Mouse (Mus musculus) cerebellum, adult 11 months (tissue): ENCODE measurements around the gene Bcl2l12.

Experiments used
- DNase-seq: peaks from one replicate; pipeline ENCODE4 v3.0.0; 2022

Bcl2l12 gene

DNA sequence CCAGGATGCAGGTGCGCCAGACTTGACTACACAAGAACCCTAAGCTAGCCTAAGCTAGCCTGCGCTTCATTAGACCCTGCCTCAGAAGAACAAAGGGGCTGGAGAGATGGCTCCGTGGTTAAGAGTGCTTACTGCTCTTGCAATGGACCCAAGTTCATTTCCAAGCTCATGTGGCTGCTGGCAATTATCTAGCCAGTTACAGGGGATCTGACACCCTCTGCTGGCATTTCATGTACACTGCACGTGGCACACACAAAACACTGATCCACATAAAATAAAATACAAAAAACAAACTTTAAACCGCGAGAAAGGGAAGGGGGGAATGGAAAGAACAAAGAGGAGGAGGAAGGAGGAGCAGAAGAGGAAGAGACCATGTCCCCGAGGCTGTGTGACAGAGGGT, 40.3 kb downstream of the Bcl2l12 start:
- no peak for DNase-seq

DNA sequence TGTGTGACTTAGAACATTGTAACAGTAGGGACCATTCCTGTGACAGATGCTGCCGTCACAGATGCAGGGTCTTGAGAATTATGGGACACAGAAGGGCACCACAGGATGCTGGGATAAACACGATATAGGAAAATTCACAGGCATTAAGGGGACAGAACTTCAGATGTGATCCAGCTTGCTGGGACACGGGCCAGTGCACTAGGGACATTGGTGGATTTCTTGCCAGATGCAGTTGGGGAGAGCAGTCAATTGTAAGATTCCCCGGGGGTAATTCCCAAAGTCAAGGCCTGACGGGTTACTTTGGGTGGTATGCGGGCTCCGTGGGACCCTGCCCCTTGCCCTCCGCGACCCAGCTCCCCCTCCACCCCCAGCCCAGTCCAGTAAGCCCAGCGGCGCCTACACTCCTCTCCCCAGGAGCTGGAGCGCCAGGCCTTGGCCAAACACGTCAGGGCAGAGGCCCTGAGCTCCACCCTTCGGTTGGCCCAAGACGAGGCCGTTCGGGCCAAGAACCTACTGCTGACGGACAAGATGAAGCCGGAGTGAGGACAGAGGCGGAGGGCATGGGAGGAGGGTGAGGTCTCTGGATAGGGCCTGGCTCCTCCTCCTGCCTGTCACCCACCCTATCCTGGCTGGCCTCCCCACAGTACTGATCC, 41.2 kb downstream of the Bcl2l12 start:
- no peak for DNase-seq

DNA sequence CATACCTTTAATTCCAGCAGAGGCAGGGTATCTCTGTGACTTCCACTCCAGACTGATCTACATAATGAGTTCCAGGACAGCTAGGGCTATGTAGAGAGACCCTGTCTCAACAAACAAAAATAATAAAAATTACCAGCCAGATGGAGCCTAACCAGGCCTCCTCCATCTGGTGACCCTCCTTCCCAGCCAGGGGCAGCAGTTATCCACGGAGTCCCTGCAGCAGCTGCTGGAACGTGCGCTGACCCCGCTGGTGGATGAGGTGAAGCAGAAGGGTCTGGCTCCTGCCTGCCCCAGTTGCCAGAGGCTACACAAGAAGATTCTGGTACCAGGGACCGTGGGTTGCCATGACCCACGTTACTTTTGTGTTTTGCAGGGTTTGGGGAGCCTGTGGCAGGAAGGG, 42.2 kb downstream of the Bcl2l12 start:
- DNase-seq = no peak

DNA sequence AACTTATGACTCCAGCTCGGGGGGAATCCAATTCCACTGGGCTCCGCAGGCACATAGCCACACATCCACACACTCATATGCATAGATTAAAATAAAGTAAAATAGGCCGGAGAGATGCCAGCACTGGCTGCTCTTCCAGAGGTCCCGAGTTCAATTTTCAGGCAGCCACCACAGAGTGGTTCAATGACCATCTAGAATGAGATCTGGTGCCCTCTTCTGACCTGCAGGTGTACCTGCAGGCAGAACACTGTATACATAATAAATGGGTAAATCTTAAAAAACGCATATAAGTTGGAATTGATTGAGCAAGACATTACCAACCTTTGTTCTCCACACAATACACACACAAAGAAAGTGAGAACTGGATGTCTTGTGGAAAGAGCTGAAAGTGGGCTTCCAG, 42.9 kb downstream of the Bcl2l12 start:
- DNase-seq = no peak

DNA sequence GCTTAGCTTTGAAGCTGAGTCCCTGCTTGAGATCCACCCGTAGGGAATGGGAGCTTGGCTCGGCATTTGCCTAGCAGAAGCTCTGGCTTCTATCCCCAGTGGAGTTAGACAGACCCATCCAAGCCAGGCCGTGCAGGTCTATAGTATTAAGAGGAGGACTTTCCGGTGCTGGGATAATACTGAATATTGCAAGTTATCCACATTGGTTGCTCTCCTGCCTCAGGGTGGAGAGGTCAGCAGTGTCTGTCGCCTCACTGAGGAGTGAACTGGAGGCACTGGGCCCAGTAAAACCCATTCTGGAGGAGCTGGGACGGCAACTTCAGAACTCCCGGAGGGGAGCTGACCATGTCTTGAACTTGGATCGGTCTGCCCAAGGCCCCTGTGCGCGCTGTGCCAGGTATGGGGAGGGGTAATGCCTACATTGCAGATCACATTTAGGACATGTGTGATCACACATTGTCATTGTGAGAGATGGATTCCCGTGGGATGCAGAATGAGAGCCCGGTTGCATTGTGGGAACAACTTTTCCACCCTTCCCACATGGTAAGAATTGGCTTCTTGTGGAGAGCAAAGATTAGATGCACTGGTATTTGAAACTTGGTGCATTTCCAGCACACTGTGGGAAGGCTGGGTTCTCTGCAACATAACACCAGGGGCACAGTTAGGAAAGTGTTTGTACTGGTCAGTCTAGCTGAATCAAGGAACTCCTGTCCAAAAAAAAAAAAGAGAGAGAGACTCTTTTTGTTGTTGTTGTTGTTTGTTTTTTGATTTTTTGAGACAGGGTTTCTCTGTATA, 44.2 kb downstream of the Bcl2l12 start:
- DNase-seq = no peak

DNA sequence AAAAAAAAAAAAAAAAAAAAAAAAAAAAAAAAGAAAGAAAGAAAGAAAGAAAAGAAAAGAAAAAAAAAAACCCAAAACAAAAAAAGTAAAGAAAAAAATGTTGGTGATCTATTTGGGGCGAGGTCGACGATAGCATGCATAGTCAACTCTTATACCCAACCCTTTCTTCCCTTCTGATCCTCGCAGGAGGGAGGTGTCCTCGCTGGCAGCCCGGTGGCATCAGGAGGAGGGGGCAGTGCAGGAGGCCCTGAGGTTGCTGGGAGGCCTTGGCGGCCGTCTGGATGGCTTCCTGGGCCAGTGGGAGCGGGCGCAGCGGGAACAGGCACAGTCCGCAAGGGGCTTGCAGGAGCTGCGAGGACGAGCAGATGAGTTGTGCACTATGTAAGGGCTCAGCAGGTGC, 45.0 kb downstream of the Bcl2l12 start:
- no peak for DNase-seq

DNA sequence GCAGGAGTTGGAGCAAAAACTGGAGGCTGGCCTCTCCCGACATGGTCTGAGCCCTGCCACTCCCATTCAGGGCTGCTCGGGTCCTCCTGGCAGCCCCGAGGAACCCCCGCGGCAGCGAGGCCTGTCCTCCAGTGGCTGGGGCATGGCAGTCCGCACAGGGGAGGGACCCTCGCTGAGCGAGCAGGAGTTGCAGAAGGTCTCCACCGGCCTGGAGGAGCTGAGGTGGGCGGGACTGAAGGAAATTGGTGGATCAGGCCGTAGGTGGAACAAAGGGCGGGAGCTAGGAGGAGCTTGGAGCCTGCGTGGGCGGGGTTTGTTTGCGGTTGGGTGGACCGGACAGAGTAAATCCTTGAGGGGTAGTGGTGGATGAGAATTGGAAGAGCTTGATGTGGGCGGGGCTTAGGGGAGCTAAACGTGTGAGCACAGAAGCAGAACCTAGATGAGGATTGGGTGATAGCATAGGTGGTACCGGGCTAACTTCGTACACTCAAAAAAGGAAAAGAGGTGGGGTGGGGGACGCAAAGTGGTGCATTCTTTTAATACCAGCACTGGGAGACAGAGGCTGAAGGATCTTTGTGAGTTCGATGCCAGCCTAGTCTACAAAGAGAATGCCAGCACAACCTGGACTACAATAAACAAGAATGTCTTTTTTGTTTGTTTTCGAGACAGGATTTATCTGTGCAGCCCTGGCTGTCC, 45.8 kb downstream of the Bcl2l12 start:
- DNase-seq = peak; percentile 79

DNA sequence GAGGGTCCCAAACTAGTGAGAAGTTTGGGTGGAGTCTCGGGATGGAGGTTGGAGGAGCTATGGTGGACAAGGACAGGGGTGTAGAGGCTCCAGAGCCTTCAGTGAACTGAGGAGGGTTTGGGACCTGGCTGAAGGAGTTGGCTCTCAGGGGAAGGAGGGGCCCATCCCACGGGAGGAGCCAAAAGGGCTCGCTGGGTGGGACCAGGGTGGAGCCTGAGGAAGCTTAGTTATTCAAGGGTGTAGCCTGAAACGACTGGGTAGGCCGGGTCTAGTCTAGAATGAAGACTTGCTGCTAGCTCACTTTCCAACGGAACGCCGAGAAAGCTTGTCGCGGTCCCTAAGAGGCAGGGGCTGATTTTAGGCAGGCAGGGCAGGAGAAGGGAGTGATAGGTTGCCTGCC, 46.6 kb downstream of the Bcl2l12 start:
- no peak for DNase-seq

DNA sequence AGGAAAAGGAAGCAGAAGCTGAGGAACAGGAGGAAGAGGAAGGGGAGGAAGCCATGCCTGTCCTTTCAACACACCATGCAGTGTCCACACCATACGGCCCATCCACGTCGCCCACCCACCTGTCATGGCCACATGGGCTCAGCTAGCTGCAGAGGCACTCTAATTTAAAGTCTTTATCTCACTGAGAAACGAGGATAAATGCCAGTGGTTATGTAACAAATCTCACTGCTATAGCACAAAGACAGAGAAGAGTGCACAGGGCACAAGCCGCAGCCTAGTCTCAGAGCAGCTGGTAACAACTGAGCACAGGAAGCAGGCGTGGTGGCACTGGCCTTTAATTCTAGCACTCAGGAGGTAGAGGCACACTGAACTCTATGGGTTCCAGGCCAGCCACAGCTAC, 48.6 kb downstream of the Bcl2l12 start:
- no peak for DNase-seq

DNA sequence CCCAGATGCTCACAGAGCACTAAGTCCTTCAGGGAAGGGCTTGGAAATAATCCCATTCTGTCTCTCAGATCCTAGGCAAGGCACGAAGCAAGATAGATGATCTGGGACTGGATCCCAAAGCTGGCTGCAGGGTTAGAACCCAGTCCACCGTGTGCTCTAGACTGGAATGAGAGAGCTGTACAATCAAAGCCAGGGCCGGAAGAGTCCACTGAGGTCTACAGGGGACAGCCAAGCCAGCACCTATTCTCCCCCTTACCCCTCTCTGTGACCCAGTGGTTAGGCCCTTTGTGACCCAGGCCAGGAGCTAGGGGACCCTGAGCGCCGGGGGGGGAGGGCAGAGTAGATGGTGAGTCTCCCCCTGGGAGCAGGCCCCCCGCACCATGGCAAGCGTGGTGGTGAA, 55.6 kb downstream of the Bcl2l12 start, which contains the start of gene Tsks:
Gene Tsks, plus strand, starts transcription at position 301 of the 400 bp plus-strand sequence.
- DNase-seq = no peak
